Mouse (Mus musculus): ENCODE results near the gene Syne2. TPM values are rescaled to one million over a fixed set of nuclear protein-coding genes. Genes with fewer than 3 reads are reported as not detected.

Syne2 gene
- total RNA-seq, 2 experiments from 2014 or later, result 55.3 to 65.4 TPM

- DNase-seq, result no peak
These were observed 233.9 kb downstream of the Syne2 start for GRCm38 (mm10) chr12:76051879-76052278.

- no peak for DNase-seq
These were observed 236.7 kb downstream of the Syne2 start for GRCm38 (mm10) chr12:76054653-76055052.

GRCm38 (mm10) chr12:76063001-76063400, 245.1 kb downstream of the Syne2 start:
- DNase-seq, result no peak

- DNase-seq, result no peak
These were observed 252.5 kb downstream of the Syne2 start for GRCm38 (mm10) chr12:76070386-76070785.

GRCm38 (mm10) chr12:76071935-76072849, 254.3 kb downstream of the Syne2 start:
- DNase-seq, result peak; percentile 33

GRCm38 (mm10) chr12:76073066-76073826, 255.3 kb downstream of the Syne2 start:
- DNase-seq, result no peak

- no peak for DNase-seq
These were observed 256.0 kb downstream of the Syne2 start for GRCm38 (mm10) chr12:76073981-76074380.

- no peak for DNase-seq
These were observed 263.1 kb downstream of the Syne2 start for GRCm38 (mm10) chr12:76080876-76081556.

- peak; percentile 36 for DNase-seq
These were observed 263.8 kb downstream of the Syne2 start for GRCm38 (mm10) chr12:76081557-76082211.

GRCm38 (mm10) chr12:76085066-76085465, 267.1 kb downstream of the Syne2 start:
- DNase-seq, result no peak

- no peak for DNase-seq
These were observed 268.3 kb downstream of the Syne2 start for GRCm38 (mm10) chr12:76085956-76086905.

- DNase-seq, result no peak
These were observed 269.1 kb downstream of the Syne2 start for GRCm38 (mm10) chr12:76087025-76087424.

- no peak for DNase-seq
These were observed 275.0 kb downstream of the Syne2 start for GRCm38 (mm10) chr12:76092789-76093466.

GRCm38 (mm10) chr12:76093613-76094588, 276.0 kb downstream of the Syne2 start:
- DNase-seq, result no peak

- DNase-seq, result no peak
These were observed 277.4 kb downstream of the Syne2 start for GRCm38 (mm10) chr12:76095117-76096035.

GRCm38 (mm10) chr12:76102621-76103020, 284.7 kb downstream of the Syne2 start:
- DNase-seq, result no peak

GRCm38 (mm10) chr12:76104596-76105351, 286.8 kb downstream of the Syne2 start:
- DNase-seq, result peak; percentile 80

All from heart, postnatal 4 days (tissue).